Mouse (Mus musculus) myocyte (in vitro differentiated cells): ENCODE data around the gene Arnt2.

ENCODE experiments used
- CEBPB ChIP-seq: IDR thresholded peaks from 2 replicates; pipeline ENCODE4 v1.6.1; 2011; ENCODE audit warnings: mild to moderate bottlenecking, moderate library complexity; ENCODE audit not compliant: poor library complexity, insufficient read depth, severe bottlenecking
- E2F4 ChIP-seq: IDR thresholded peaks from one replicate; pipeline ENCODE4 v1.6.1; 2011; ENCODE audit warnings: mild to moderate bottlenecking, control low read depth, moderate library complexity; ENCODE audit not compliant: insufficient read depth
- MYOD1 ChIP-seq, 3 experiments: IDR thresholded peaks; one replicate each; pipeline ENCODE4 v1.6.1; 2011; ENCODE audit warnings: control low read depth in 2 of 3, low read depth in 2 of 3, mild to moderate bottlenecking in 2 of 3, moderate library complexity in 1 of 3; ENCODE audit not compliant: insufficient read length in 2 of 3, control insufficient read depth in 1 of 3
- POLR2A ChIP-seq: IDR thresholded peaks from one replicate; pipeline ENCODE4 v1.6.1; 2011; ENCODE audit warnings: low read depth, mild to moderate bottlenecking, control low read depth, moderate library complexity; ENCODE audit not compliant: insufficient read length
- POLR2AphosphoS2 ChIP-seq: IDR thresholded peaks from one replicate; pipeline ENCODE4 v1.6.1; 2011; ENCODE audit warnings: low read depth, control low read depth; ENCODE audit not compliant: insufficient read length
- TCF12 ChIP-seq: IDR thresholded peaks from one replicate; pipeline ENCODE4 v1.6.1; 2011; ENCODE audit warnings: mild to moderate bottlenecking, control low read depth; ENCODE audit not compliant: poor library complexity, insufficient read depth, severe bottlenecking
- USF1 ChIP-seq: IDR thresholded peaks from one replicate; pipeline ENCODE4 v1.6.1; 2011; ENCODE audit warnings: low read depth, mild to moderate bottlenecking, control low read depth, moderate library complexity

GRCm38 (mm10) chr7:84349976-84350375 lies 60.0 kb downstream of the Arnt2 start:
- peak; percentile 1 for TF ChIP-seq USF1
- TF ChIP-seq MYOD1 (IDR thresholded peaks at IDR 0.05; ENCODE audit: control insufficient read depth in 1 of 3, insufficient read length in 2 of 3, low read depth in 2 of 3) = no peak
- no peak for TF ChIP-seq TCF12
- no peak for TF ChIP-seq POLR2AphosphoS2
- no peak for TF ChIP-seq POLR2A
- TF ChIP-seq CEBPB = no peak
- TF ChIP-seq E2F4 = no peak
